Mouse (Mus musculus): ENCODE measurements around the gene Mapk6. TPM values are rescaled to one million over a fixed set of nuclear protein-coding genes. Genes with fewer than 3 reads are reported as not detected.

Mapk6 gene
- polyA plus RNA-seq, 2 experiments = 37.5 to 57.0 TPM

- Histone ChIP-seq H3K4me1 (ENCODE audit: control insufficient read depth, insufficient read depth, low read length) (no peaks in the 10 kb centered on the region), H3K27ac (replicated peaks; ENCODE audit: low read depth, low read length) (no peak overlapping the region), H3K36me3 (ENCODE audit: control insufficient read depth, insufficient read depth, low read length) (peaks cover 52% of the 10 kb centered on the region), H3K27me3 (ENCODE audit: control insufficient read depth, insufficient read depth, low read length) (no peaks in the 10 kb centered on the region), H3K9me3 (ENCODE audit: control insufficient read depth, low read length) (no peaks in the 10 kb centered on the region), H3K4me2 (replicated peaks; ENCODE audit: low read depth, low read length, severe bottlenecking) (no peak overlapping the region), H3K4me3 (replicated peaks; ENCODE audit: low read length) (no peak overlapping the region), H3K9ac (ENCODE audit: low read depth, low read length, severe bottlenecking) (no peak overlapping the region)
- no peak for TF ChIP-seq POLR2A (IDR thresholded peaks at IDR 0.05; ENCODE audit: borderline replicate concordance, extremely low read depth, insufficient read depth, insufficient read length)
- 85% methylated on average over 6 of the region's 6 CpGs for WGBS
- ATAC-seq (ENCODE audit: low FRiP score, low read depth) (no peak), DNase-seq (ENCODE audit: low spot score) (no peak)
Measured at GRCm38 (mm10) chr9:75338016-75338415, 71.8 kb downstream of the Mapk6 start.

- no peak for TF ChIP-seq POLR2A (IDR thresholded peaks at IDR 0.05; ENCODE audit: borderline replicate concordance, extremely low read depth, insufficient read depth, insufficient read length)
- Histone ChIP-seq H3K36me3 (ENCODE audit: control insufficient read depth, insufficient read depth, low read length) (peaks cover 51% of the 10 kb centered on the region), H3K9ac (ENCODE audit: low read depth, low read length, severe bottlenecking) (no peak overlapping the region), H3K4me2 (replicated peaks; ENCODE audit: low read depth, low read length, severe bottlenecking) (no peak overlapping the region), H3K9me3 (ENCODE audit: control insufficient read depth, low read length) (no peaks in the 10 kb centered on the region), H3K27ac (replicated peaks; ENCODE audit: low read depth, low read length) (no peak overlapping the region), H3K4me1 (ENCODE audit: control insufficient read depth, insufficient read depth, low read length) (no peaks in the 10 kb centered on the region), H3K4me3 (replicated peaks; ENCODE audit: low read length) (no peak overlapping the region), H3K27me3 (ENCODE audit: control insufficient read depth, insufficient read depth, low read length) (no peaks in the 10 kb centered on the region)
- no peak for DNase-seq (ENCODE audit: low spot score)
- 74% methylated on average over 4 of the region's 4 CpGs for WGBS
- no peak for ATAC-seq (ENCODE audit: low FRiP score, low read depth)
Measured at GRCm38 (mm10) chr9:75334440-75334839, 75.4 kb downstream of the Mapk6 start.

- Histone ChIP-seq H3K27ac (replicated peaks; ENCODE audit: low read depth, low read length) (no peak overlapping the region), H3K9ac (ENCODE audit: low read depth, low read length, severe bottlenecking) (no peak overlapping the region), H3K27me3 (ENCODE audit: control insufficient read depth, insufficient read depth, low read length) (no peaks in the 10 kb centered on the region), H3K4me3 (replicated peaks; ENCODE audit: low read length) (no peak overlapping the region), H3K36me3 (ENCODE audit: control insufficient read depth, insufficient read depth, low read length) (peaks cover 23% of the 10 kb centered on the region; the same call in 1 of the 2 replicates), H3K4me2 (replicated peaks; ENCODE audit: low read depth, low read length, severe bottlenecking) (no peak overlapping the region), H3K4me1 (ENCODE audit: control insufficient read depth, insufficient read depth, low read length) (no peaks in the 10 kb centered on the region), H3K9me3 (ENCODE audit: control insufficient read depth, low read length) (no peaks in the 10 kb centered on the region)
- TF ChIP-seq POLR2A (IDR thresholded peaks at IDR 0.05; ENCODE audit: borderline replicate concordance, extremely low read depth, insufficient read depth, insufficient read length) = no peak
- 84% methylated on average over 8 of the region's 8 CpGs for WGBS
- DNase-seq (ENCODE audit: low spot score) (no peak), ATAC-seq (ENCODE audit: low FRiP score, low read depth) (no peak)
Measured at GRCm38 (mm10) chr9:75330821-75331220, 79.0 kb downstream of the Mapk6 start.

GRCm38 (mm10) chr9:75328047-75328446, 81.8 kb downstream of the Mapk6 start:
- no peak for ATAC-seq (ENCODE audit: low FRiP score, low read depth)
- Histone ChIP-seq H3K27me3 (ENCODE audit: control insufficient read depth, insufficient read depth, low read length) (no peaks in the 10 kb centered on the region), H3K4me2 (replicated peaks; ENCODE audit: low read depth, low read length, severe bottlenecking) (no peak overlapping the region), H3K4me3 (replicated peaks; ENCODE audit: low read length) (no peak overlapping the region), H3K9ac (ENCODE audit: low read depth, low read length, severe bottlenecking) (no peak overlapping the region), H3K36me3 (ENCODE audit: control insufficient read depth, insufficient read depth, low read length) (peaks cover 14% of the 10 kb centered on the region; the same call in 1 of the 2 replicates), H3K9me3 (ENCODE audit: control insufficient read depth, low read length) (no peaks in the 10 kb centered on the region), H3K4me1 (ENCODE audit: control insufficient read depth, insufficient read depth, low read length) (no peaks in the 10 kb centered on the region), H3K27ac (replicated peaks; ENCODE audit: low read depth, low read length) (no peak overlapping the region)
- TF ChIP-seq POLR2A (IDR thresholded peaks at IDR 0.05; ENCODE audit: borderline replicate concordance, extremely low read depth, insufficient read depth, insufficient read length) = no peak
- no peak for DNase-seq (ENCODE audit: low spot score)
- WGBS = 96% methylated on average over 3 of the region's 3 CpGs

- no peaks in the 10 kb centered on the region for H3K4me1 ChIP-seq (ENCODE audit: control insufficient read depth, insufficient read depth, low read length)
- H3K9me3 ChIP-seq (ENCODE audit: control insufficient read depth, low read length) = no peaks in the 10 kb centered on the region
- TF ChIP-seq POLR2A (IDR thresholded peaks at IDR 0.05; ENCODE audit: borderline replicate concordance, extremely low read depth, insufficient read depth, insufficient read length) = no peak
- ATAC-seq (ENCODE audit: low FRiP score, low read depth) = no peak
- H3K4me2 ChIP-seq (replicated peaks; ENCODE audit: low read depth, low read length, severe bottlenecking) = no peak overlapping the region
- H3K4me3 ChIP-seq (replicated peaks; ENCODE audit: low read length) = no peak overlapping the region
- no peak overlapping the region for H3K27ac ChIP-seq (replicated peaks; ENCODE audit: low read depth, low read length)
- 0 out of 2 replicates have a peak, but pooled peaks cover 5% of the 10 kb centered on the region for H3K36me3 ChIP-seq (ENCODE audit: control insufficient read depth, insufficient read depth, low read length)
- 72% methylated on average over 13 of the region's 13 CpGs for WGBS
- no peak for DNase-seq (ENCODE audit: low spot score)
- H3K9ac ChIP-seq (ENCODE audit: low read depth, low read length, severe bottlenecking) = no peak overlapping the region
- no peaks in the 10 kb centered on the region for H3K27me3 ChIP-seq (ENCODE audit: control insufficient read depth, insufficient read depth, low read length)
Measured at GRCm38 (mm10) chr9:75322099-75322885, 87.5 kb downstream of the Mapk6 start.
